Mouse (Mus musculus): Measurements from ENCODE around the gene Colgalt2.

Gene Colgalt2

DNA sequence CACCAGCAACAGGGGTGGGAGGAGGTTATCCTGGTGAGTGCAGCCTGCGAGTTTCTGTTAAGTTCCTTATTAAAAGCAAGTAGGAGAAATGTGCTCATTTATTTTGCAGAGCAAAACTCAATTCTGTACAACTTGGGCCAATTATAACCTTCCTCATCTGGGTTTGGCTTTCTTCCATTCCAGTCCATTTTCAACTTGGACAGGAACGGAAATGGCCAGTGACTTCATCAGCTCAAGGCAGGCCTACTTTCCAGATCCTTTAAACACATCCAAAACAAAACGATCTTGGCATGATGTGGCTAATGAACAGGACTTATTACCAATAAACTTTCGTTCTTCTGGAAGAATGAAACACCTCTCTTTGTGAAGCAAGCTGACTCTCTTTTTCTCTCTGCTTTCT, 76.5 kb downstream of the Colgalt2 start:
- DNase-seq (ENCODE audit: low read depth, low spot score), result no peak

DNA sequence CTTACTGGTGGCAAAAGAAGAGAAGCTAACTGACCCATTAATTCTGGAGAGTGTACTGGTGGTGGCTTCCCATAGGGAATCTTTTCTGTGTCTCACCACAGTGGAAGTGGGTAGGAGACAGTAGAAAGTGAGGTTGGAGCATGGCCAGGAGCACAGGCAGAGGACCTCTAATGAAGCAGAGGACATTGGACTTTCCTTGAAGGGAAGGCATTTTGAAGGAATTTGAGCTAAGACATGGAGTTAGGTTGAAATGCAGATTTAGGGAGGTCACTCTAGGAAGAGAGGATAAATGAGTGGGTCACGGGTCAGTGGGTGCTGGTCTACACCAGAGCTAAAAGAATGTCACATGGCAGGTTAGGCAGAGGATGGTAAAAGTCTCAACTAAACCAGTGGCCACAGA, 91.2 kb downstream of the Colgalt2 start:
- DNase-seq (ENCODE audit: low read depth, low spot score), result no peak

DNA sequence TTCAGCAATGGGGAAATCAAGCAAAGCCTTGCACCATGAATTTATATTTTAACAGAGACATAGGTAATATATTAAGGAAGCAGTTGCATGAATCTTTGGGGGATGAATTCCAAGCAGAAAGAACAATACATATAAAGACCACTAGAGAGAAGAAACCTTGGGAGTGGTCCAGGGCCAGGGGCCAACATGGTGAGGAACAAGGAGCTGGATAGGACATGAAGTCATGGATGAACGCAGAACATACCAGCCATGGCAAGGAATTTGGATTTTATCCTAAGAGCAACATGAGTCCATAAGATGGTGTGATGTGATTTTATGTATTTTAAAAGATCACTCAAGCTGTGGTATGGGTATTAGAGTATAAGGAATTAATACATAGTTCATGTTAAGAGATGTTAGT, 92.6 kb downstream of the Colgalt2 start:
- no peak for DNase-seq (ENCODE audit: low read depth, low spot score)

DNA sequence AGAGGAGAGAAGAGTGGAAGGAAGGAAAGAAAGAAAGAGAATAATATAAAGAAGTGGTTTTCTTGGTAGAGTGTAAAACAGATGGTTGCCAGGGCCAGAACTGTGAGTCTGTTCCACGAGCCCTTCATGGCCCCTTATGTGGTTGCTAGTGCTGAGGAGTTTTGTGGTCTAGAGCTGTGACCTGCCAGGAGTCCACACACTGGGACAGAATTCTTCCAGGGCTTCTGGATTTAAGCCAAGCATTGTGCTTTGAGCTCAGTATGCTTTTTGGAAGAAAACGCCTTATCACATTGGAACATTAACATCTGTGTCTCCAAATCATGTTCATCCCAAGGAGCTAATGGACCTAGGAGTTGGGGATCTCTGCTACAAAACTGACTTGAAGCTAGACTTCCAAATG, 97.2 kb downstream of the Colgalt2 start:
- no peak for DNase-seq (ENCODE audit: low read depth, low spot score)

DNA sequence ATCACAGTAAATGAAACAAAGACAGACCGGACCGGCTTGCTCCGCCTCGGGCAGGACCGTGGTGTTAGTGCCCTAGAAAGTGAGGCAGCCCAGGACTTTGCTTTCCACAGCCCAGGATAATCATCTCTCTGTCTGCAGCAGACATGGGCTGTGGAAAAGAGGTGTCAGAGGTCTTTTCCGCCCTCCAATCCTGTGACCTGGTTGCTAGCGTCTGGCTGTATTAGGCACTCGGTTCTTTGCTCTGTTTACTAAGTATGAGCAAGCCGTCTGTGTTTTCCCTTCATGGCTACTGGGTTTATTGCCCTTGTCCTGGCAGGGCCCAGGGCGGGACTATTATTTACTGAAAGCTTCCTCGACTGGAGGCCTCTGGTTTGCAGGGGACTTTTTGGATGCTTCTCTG, 98.0 kb downstream of the Colgalt2 start:
- no peak for DNase-seq (ENCODE audit: low read depth, low spot score)

DNA sequence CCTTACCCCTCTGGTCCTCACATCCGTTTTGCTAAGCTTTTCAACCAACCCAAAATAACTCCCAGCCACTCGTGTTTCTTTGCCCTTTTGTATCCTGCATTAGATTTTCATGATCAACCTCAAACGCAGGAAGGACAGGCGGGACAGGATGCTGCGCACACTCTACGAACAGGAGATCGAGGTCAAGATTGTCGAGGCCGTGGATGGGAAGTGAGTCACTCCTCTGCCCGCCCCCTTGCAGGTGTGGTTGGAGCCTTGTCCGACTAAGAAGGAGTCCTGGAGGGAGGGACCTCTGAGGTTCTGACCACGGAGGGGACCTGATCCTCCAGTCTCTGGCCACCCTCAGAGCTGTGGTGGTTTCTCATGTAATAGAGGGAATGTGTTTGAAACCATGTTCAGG, 100.2 kb downstream of the Colgalt2 start:
- DNase-seq (ENCODE audit: low read depth, low spot score), result no peak

DNA sequence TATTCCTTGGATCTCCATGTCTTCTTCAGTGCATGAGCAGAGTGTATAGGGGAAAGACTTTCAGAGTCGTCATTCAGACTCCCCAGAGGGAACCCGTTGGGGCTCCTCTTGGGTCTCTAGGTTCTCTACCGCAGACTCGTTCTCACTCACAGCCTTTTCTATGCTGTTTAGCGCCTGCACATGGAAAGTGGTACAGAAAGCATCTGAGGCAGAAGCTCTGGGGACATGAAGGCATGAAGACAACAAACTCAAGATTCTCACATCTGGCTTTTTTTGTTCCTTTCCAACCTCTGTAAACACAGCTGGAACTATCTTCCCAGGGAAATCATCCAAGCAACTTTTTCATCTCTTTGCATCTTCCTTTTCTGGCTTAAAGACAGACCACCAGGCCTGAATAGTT, 106.5 kb downstream of the Colgalt2 start:
- no peak for DNase-seq (ENCODE audit: low read depth, low spot score)

DNA sequence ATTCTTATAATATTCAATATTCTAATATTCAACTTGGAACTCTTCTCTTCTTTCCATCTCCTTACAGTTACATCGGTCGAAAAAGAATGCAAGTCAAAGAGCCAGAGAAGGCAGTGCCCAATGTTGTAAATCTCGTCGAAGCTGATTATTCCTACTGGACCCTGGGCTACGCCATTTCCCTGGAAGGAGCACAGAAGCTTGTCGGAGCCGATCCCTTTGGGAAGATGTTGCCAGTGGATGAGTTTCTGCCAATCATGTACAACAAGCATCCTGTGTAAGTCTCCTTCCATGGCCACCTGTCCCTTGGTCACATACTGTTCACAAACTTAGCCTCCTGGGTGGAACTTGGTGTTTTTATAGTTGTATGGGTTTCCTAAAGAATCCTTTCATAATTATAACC, 107.1 kb downstream of the Colgalt2 start:
- DNase-seq (ENCODE audit: low read depth, low spot score), result no peak

DNA sequence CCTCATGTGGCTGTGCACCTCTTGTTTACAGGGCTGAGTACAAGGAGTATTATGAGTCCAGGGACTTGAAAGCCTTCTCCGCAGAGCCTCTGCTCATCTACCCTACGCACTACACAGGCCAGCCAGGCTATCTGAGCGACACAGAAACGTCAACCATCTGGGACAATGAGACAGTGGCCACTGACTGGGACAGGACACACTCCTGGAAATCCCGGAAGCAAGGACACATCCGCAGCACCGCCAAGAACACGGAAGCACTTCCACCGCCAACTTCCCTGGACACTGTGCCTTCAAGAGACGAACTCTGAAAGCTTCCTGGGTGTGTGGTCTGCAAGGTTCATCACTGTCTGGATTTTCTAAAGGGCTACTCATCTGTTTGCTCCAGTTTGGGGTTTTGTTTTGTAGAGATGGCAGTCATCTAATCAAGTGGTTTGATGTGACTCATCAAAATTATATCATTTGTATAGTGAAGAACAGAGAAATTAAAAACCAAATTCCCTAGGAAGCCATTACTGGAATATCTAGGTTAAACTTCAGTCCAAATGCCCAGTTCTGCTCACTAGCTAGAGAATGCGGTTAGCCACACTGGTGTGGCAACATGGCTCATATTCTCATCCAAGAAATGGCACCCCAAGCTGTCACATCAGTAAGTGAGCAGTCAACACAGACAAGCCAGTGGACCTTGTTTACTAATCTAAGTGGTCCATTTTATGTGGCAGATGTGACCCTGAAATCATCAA, 109.0 kb downstream of the Colgalt2 start:
- no peak for DNase-seq (ENCODE audit: low read depth, low spot score)

DNA sequence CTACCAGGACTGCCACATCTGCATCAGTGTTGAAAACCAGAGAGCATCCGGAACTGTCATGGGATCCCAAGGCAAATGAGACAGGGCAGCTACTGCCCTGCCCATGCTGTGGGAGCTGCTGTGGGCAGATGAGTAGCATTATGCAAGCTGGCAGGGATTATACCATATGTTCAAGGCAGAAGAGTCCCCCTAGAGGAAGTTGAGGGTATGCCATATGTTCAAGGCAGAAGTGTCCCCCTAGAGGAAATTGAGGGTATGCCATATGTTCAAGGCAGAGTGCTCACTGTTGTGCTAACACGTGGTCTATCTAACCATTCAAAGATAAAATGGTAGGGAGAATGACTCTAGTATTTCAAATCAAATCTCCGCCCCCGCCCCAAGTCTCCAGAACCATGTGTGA, 111.6 kb downstream of the Colgalt2 start:
- DNase-seq (ENCODE audit: low read depth, low spot score), result no peak

DNA sequence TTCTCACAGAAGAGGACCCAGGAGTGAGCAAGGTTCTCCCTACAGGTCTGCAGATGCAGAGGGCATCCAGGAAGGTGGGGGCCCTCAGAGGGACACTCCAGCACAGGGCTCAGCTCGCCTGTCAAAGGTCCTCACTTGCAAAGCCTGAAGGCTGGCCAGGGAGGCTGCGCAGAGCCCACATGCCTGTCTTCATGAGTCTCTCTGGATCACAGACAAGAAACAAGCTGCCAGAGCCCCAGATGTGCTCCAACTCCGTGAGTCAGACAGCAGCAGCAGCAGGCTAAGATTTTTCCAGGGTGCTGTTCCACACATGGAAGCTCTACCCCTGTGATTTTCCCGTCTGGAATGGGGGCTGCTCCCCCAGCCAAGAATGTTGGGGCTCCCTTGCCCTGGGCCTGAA, 114.6 kb downstream of the Colgalt2 start:
- no peak for DNase-seq (ENCODE audit: low read depth, low spot score)

DNA sequence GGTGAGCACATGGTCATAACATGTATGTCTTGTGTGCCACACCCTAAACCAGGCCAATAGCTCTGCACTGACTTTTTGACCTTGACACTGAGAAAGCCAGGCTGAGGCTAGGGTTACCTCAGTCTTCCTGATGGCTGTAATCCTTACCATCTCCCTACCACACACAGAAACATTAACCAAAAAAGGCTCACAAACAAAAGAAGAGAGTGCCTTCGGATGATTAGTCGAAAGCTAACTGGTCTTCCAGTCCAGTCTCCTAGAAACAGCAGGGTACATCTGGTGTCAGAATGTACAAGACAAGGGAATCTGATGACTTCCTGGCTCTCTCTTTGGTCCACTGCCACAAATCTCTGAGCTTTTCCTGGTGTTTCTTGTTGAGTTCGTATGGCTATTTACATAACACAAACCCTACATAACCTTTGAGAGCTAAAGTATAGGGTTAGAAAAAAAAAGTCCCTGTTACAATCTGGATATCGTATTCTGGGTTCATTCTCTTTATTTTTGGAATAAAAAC, 117.5 kb downstream of the Colgalt2 start:
- DNase-seq (ENCODE audit: low read depth, low spot score), result no peak

DNA sequence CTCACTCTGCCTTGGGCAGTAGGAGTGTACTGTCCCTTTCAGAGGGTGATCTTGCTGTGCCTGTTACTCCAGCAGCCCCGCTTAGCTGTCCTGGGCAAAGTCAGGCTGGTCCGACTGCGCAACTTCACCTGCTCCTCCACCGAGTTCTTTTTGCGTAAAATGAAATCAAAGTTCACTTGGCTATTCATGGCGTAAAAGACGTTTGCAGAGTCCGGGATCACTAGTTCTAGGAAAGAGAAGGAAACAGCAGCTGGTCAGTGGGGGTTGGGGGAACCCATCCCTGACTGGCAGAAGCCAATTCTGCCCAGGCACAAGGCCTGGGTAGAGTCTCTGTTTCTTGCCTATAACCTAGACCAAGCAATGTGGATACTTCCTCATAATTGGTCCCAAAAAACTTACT, 119.3 kb downstream of the Colgalt2 start:
- no peak for DNase-seq (ENCODE audit: low read depth, low spot score)

DNA sequence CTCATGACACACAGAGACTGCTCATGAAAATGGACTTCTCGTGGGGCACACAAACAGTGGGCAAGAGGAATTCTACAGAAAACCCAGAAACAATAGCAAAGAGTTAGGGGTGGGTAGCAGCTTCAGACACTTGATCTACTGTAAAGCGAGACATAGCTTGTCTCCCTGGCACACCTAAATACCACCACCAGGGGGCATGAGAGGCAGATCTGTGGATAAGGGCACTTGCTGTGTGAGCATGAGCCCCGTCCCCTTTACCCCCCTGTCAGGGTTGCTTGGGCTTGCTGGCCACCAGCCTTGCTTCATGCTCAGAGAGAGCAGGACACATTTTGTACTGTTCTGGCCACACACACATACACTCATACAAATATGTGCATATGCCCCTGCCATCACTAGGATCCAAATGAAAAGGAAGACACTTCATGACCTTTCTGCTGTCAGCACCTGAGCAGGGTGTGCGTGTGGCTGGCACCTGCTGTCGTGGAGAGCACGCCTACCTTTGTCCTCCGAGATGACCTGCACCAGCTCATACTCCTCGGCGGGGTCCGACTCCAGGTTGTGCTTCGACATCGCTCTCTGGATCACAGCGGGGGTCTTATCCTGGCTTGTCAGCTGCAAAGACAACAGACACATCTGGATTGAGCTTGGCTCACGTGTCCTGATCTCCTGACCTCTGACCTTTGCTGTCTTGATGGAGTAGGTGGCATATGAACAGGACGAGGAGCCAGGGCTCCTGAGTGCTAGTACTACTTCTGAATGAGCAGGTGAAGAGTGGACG, 121.4 kb downstream of the Colgalt2 start:
- no peak for DNase-seq (ENCODE audit: low read depth, low spot score)

DNA sequence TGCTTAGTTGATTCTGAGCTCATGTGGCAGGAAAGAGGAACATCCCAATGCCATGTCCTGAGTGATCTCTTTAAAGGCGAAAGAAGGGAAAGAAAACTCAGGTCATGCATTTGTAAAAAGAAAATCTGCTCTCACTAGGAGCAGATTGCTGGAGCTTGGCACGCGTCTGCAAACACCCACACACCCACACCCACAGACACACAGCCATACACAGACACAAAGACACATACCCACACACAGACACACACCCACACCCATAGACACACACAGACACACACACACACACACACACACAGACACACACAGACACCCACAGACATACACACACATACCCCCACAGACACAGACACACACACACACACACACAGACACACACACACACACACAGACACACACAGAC, 122.6 kb downstream of the Colgalt2 start:
- DNase-seq (ENCODE audit: low read depth, low spot score), result no peak

DNA sequence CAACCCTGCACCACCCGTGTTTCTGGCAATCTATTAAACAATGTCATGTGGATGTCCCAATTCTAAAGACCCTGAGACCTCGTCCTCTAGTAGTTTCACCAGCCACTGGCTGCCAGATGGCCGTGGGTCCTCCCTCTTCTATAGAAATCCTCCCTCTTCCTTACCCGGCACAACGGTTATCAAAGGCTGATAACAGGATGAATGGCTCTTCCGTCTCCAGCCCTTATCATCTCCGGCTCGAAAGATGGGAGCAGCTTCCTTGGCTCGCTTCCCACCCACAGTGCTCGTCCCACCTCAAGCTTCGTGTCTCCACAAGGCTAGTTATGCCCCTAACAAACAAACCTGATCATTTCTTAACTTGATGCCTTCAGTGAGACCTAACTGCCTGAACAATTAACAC, 123.7 kb downstream of the Colgalt2 start:
- DNase-seq (ENCODE audit: low read depth, low spot score), result no peak

DNA sequence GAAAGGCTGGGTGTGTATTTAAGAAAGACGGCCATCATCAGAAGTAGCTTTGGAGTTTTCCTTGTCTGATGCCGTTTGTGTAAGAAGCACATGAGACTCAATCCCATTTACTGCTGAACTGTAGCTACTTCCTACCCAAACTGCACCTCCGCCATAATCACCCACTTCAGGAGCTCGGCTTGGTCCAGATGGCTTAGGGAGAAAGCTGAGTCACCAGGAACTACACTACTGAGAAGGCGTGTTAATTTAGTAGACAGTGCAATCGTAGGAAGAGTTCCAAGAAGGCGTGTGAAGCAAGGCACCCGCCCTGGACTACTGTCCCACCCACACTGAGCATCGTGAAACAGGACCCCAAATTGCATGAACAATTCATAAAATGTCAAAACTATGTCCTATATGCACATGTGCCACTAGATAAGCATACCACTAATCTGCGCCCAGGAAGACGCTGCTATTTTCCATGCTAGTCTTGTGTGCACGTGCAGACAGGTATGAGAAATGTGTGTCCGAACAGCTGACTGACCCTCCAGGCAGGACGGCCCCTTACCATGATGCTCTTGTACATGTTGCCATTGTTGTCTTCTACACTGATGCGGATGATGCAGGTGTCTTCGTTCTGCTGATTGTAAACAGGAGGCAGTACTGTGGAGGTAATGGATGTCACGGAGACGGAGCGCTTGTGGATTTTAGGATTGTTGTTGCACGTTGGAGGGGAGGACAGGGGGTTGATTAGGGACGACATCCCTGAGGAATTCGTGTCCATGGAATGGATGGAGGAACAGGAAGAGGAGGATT, 124.7 kb downstream of the Colgalt2 start:
- DNase-seq (ENCODE audit: low read depth, low spot score), result no peak

DNA sequence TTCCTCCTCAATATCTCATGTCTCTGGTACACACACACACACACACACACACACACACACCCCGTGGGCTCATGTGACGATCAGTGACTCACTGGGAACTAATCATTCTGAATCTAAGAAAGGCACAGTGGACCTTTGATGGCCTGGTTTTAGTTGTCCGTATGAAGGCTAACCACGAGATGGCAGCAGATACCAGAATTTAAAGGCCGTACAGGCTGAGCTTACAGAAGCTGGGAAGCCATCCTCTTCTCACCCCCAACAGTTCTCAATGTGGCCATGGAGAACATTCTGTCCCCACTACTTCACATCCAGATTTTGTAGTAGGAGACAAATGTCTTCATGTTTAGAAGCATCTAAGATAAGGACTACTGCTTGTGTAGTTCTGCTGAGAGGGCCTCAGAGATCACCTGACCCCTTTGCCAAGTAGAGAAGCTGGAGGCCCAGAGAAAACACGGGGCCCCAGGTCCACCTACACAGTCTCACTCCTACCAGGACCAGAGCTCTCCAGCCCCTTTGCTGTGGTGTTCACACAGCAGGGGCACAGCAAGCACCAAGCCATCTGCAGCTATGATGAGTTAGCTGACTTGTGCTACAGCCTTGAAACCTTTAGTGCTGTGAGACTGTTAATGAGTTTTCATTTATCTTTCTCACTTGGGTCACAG, 125.5 kb downstream of the Colgalt2 start:
- DNase-seq (ENCODE audit: low read depth, low spot score), result peak; percentile 38

DNA sequence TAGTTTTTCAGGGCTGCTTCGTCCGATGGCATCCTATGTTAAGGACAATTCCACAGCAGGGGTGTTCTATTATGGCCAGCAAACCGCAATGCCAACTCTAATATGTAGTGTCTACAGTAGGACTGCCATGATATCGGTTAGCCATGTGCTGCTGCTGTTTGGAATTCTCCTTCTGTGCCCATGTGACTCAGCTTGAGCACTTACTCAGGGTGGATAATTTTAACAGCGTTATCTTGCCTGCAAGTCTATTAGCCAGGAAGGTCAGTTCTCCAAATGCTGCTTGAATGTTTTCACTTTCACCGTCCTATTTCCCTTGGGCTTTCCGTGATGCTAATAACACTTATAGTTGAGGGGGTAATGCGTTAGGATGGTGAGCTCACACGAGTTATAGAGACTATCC, 126.5 kb downstream of the Colgalt2 start:
- no peak for DNase-seq (ENCODE audit: low read depth, low spot score)

DNA sequence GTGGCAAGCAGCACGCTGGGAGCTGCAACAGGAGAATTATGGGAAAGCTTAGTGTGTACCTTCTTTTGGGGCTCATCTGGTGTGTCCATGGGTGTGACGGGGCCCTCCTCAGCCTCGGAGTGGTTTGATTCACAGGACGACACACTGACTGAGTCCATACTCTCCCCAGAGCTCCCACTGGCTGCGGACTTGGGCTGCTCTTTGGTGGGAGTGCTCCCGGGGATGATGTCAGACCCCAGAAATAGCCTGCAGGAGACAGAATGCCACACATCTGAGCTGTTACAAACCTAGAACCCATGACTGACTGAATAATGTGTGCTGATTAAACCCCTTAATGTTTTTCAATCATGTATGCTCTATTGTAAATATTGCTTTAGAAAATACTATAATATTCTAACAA, 128.6 kb downstream of the Colgalt2 start:
- no peak for DNase-seq (ENCODE audit: low read depth, low spot score)

DNA sequence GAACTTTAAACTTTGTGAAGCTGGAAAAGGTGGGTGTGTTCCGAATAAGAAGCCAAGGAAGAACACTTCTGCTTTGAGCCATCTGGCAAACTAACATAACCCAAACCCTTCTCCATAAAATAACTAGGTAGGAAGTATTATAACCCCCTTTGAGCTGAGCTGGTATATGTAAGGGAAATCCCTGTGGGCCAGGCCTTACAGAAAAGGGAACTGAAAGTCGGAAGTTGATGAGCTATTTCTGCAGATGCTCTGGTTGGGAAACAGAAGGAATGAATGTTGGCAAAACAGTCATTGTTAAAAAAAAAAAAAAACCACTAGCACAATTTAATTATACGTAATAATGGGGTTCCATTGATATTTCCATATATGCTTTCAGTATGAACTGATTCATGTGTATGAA, 129.1 kb downstream of the Colgalt2 start:
- no peak for DNase-seq (ENCODE audit: low read depth, low spot score)

DNA sequence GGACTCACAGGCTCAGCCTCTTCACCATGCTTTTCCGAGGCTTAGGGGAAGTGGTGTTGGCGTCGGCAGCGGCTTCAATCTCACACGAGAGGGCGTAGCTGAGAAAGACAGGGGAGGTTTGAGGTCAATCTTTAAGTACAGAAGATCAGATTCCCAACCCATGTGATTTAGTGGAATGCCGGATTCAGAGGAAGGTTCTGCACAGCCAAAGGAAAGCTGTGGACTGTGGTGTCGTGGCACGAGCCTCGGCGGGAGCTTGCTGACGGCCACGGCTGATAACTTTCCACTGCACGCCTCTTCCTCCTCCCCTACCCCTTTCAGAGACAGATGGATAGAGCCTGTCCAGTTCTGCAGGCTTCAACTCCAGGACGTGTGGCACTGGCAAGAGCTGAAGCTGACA, 131.9 kb downstream of the Colgalt2 start:
- no peak for DNase-seq (ENCODE audit: low read depth, low spot score)
